Mouse (Mus musculus): ENCODE results near the gene Card11.

GRCm38 (mm10) chr5:140940257-140940922 is 60.0 kb downstream of the Card11 start:
- TF ChIP-seq CTCF (IDR thresholded peaks at IDR 0.05; ENCODE audit: low read depth) (no peak), EP300 (IDR thresholded peaks at IDR 0.05; ENCODE audit: low read depth) (no peak)
